Mouse (Mus musculus) kidney, embryonic 15.5 days (tissue): Measurements from ENCODE around the gene Ano1. TPM values are rescaled to one million over a fixed set of nuclear protein-coding genes. Genes with fewer than 3 reads are reported as not detected.

ENCODE experiments used
- ATAC-seq: fragments of 200-750 bp; cut with Nextera tagmentation; replicated peaks from 2 replicates; pipeline ENCODE4 v1.8.0; 2017; ENCODE audit warnings: moderate TSS enrichment; ENCODE audit not compliant: low FRiP score
- H3K27ac ChIP-seq: fragments of 300-500 bp; sonication (generic); 2 replicates; pipeline ENCODE4 v1.5.1; 2015; ENCODE audit warnings: mild to moderate bottlenecking, inconsistent platforms
- H3K27me3 ChIP-seq: fragments of 300-500 bp; sonication (generic); 2 replicates; pipeline ENCODE4 v1.6.1; 2015; ENCODE audit warnings: inconsistent platforms
- H3K36me3 ChIP-seq: fragments of 300-500 bp; sonication (generic); 2 replicates; pipeline ENCODE4 v1.6.1; 2015; ENCODE audit warnings: inconsistent platforms
- H3K4me1 ChIP-seq: fragments of 300-500 bp; sonication (generic); 2 replicates; pipeline ENCODE4 v1.6.1; 2015; ENCODE audit warnings: inconsistent platforms
- H3K4me2 ChIP-seq: fragments of 300-500 bp; sonication (generic); 2 replicates; pipeline ENCODE4 v1.6.1; 2015; ENCODE audit warnings: moderate library complexity, mild to moderate bottlenecking, inconsistent platforms
- H3K4me3 ChIP-seq: fragments of 300-500 bp; sonication (generic); replicated peaks from 2 replicates; pipeline ENCODE4 v1.5.1; 2015; ENCODE audit warnings: mild to moderate bottlenecking, inconsistent platforms
- H3K9ac ChIP-seq: fragments of 300-500 bp; sonication (generic); 2 replicates; pipeline ENCODE4 v1.6.1; 2015; ENCODE audit warnings: mild to moderate bottlenecking, inconsistent platforms
- H3K9me3 ChIP-seq: fragments of 300-500 bp; sonication (generic); replicated peaks from 2 replicates; pipeline ENCODE4 v1.6.1; 2016; ENCODE audit warnings: inconsistent platforms
- WGBS: fragments of 180-500 bp; shearing (Covaris S2); methylation state at CpG from one replicate; pipeline ENCODE4 v1.1.7; 2015; ENCODE audit warnings: mixed read lengths; 5-methylcytosine and 5-hydroxymethylcytosine counted together
- polyA plus RNA-seq: library from polyadenylated mRNA; unstranded; fragments of >200 nt; fragmentation: Nextera tagmentation; extraction: Ambion mirVana; gene quantifications from 2 replicates; pipeline ENCODE4 v1.2.1, GENCODE M21; 2015

Ano1 gene
- polyA plus RNA-seq, 1 experiment from 2014 or later = 47.8 TPM

GRCm38 (mm10) chr7:144600333-144600900 is 151.4 kb downstream of the Ano1 start:
- Histone ChIP-seq H3K36me3 (peaks cover 18% of the 10 kb centered on the region), H3K27ac (peak overlapping the region; percentile 75), H3K4me3 (no peak overlapping the region), H3K9me3 (no peaks in the 10 kb centered on the region), H3K27me3 (no peaks in the 10 kb centered on the region), H3K4me2 (no peak overlapping the region), H3K9ac (no peak overlapping the region), H3K4me1 (0 out of 2 replicates have a peak, but pooled peaks cover 12% of the 10 kb centered on the region)
- ATAC-seq = peak; percentile 59
- 46% methylated on average over 6 of the region's 6 CpGs for WGBS

- Histone ChIP-seq H3K27ac (no peak overlapping the region), H3K4me1 (no peaks in the 10 kb centered on the region), H3K4me3 (no peak overlapping the region), H3K9ac (no peak overlapping the region), H3K4me2 (no peak overlapping the region), H3K36me3 (peaks cover 39% of the 10 kb centered on the region), H3K9me3 (no peaks in the 10 kb centered on the region), H3K27me3 (0 out of 2 replicates have a peak, but pooled peaks cover 2% of the 10 kb centered on the region)
- ATAC-seq = no peak
- WGBS = 83% methylated on average over 3 of the region's 3 CpGs
These were observed 162.3 kb downstream of the Ano1 start for GRCm38 (mm10) chr7:144589508-144589907.

- Histone ChIP-seq H3K27ac (no peak overlapping the region), H3K36me3 (peaks cover 30% of the 10 kb centered on the region), H3K4me3 (no peak overlapping the region), H3K9me3 (no peaks in the 10 kb centered on the region), H3K9ac (no peak overlapping the region), H3K4me1 (peaks cover 11% of the 10 kb centered on the region), H3K4me2 (no peak overlapping the region), H3K27me3 (0 out of 2 replicates have a peak, but pooled peaks cover 4% of the 10 kb centered on the region)
- no peak for ATAC-seq
- 32% methylated on average over 2 of the region's 2 CpGs for WGBS
These were observed 164.5 kb downstream of the Ano1 start for GRCm38 (mm10) chr7:144587291-144587690.

GRCm38 (mm10) chr7:144585648-144586047 is 166.1 kb downstream of the Ano1 start:
- H3K27me3 ChIP-seq = 0 out of 2 replicates have a peak, but pooled peaks cover 4% of the 10 kb centered on the region
- H3K9me3 ChIP-seq = no peaks in the 10 kb centered on the region
- no peak overlapping the region for H3K27ac ChIP-seq
- no peak overlapping the region for H3K9ac ChIP-seq
- ATAC-seq = no peak
- peaks cover 14% of the 10 kb centered on the region; the same call in 1 of the 2 replicates for H3K36me3 ChIP-seq
- no peak overlapping the region for H3K4me2 ChIP-seq
- no peak overlapping the region for H3K4me3 ChIP-seq
- WGBS = 16% methylated on average over 6 of the region's 6 CpGs
- peaks cover 20% of the 10 kb centered on the region for H3K4me1 ChIP-seq

GRCm38 (mm10) chr7:144583619-144584018 is 168.2 kb downstream of the Ano1 start:
- peaks cover 23% of the 10 kb centered on the region for H3K36me3 ChIP-seq
- H3K9me3 ChIP-seq = no peaks in the 10 kb centered on the region
- 3% methylated on average over 4 of the region's 4 CpGs for WGBS
- H3K4me3 ChIP-seq = no peak overlapping the region
- peak overlapping the region; percentile 74; the same call in 1 of the 2 replicates for H3K4me2 ChIP-seq
- no peak for ATAC-seq
- no peak overlapping the region for H3K9ac ChIP-seq
- H3K27me3 ChIP-seq = 0 out of 2 replicates have a peak, but pooled peaks cover 4% of the 10 kb centered on the region
- peaks cover 21% of the 10 kb centered on the region for H3K4me1 ChIP-seq
- H3K27ac ChIP-seq = no peak overlapping the region

GRCm38 (mm10) chr7:144582284-144582980 is 169.3 kb downstream of the Ano1 start, which contains the start of gene Fadd:
Fadd (minus strand) TSS chr7:144582463.
- peak within 1 kb of the TSS; percentile 97 for H3K27ac ChIP-seq
- H3K36me3 ChIP-seq = peaks cover 26% of the 10 kb centered on the region
- peak within 1 kb of the TSS; percentile 63 for H3K4me3 ChIP-seq
- H3K27me3 ChIP-seq = 0 out of 2 replicates have a peak, but pooled peaks cover 4% of the 10 kb centered on the region
- ATAC-seq = peak; percentile 87
- H3K4me2 ChIP-seq = peak within 1 kb of the TSS; percentile 74
- no peaks in the 10 kb centered on the region for H3K9me3 ChIP-seq
- peak within 1 kb of the TSS; percentile 70 for H3K9ac ChIP-seq
- under 1% methylated on average over 34 of the region's 34 CpGs for WGBS
- peaks cover 21% of the 10 kb centered on the region for H3K4me1 ChIP-seq

GRCm38 (mm10) chr7:144581559-144582283 is 170.1 kb downstream of the Ano1 start:
- peak overlapping the region; percentile 70 for H3K9ac ChIP-seq
- ATAC-seq = peak; percentile 93
- peak overlapping the region; percentile 74 for H3K4me2 ChIP-seq
- peaks cover 26% of the 10 kb centered on the region for H3K36me3 ChIP-seq
- peak overlapping the region; percentile 63 for H3K4me3 ChIP-seq
- under 1% methylated on average over 43 of the region's 43 CpGs for WGBS
- H3K27ac ChIP-seq = peak overlapping the region; percentile 97
- no peaks in the 10 kb centered on the region for H3K9me3 ChIP-seq
- H3K4me1 ChIP-seq = peaks cover 21% of the 10 kb centered on the region
- H3K27me3 ChIP-seq = 0 out of 2 replicates have a peak, but pooled peaks cover 4% of the 10 kb centered on the region

- no peaks in the 10 kb centered on the region for H3K27me3 ChIP-seq
- H3K36me3 ChIP-seq = peaks cover 26% of the 10 kb centered on the region
- no peak overlapping the region for H3K4me3 ChIP-seq
- no peak overlapping the region for H3K27ac ChIP-seq
- H3K4me2 ChIP-seq = no peak overlapping the region
- no peak for ATAC-seq
- H3K4me1 ChIP-seq = peaks cover 14% of the 10 kb centered on the region
- 88% methylated on average over 5 of the region's 5 CpGs for WGBS
- no peaks in the 10 kb centered on the region for H3K9me3 ChIP-seq
- no peak overlapping the region for H3K9ac ChIP-seq
These were observed 173.9 kb downstream of the Ano1 start for GRCm38 (mm10) chr7:144577876-144578275.

GRCm38 (mm10) chr7:144572234-144572633 is 179.5 kb downstream of the Ano1 start:
- no peaks in the 10 kb centered on the region for H3K27me3 ChIP-seq
- H3K9me3 ChIP-seq = no peaks in the 10 kb centered on the region
- no peaks in the 10 kb centered on the region for H3K4me1 ChIP-seq
- no peak overlapping the region for H3K4me2 ChIP-seq
- ATAC-seq = 0 out of 2 replicates have a peak, but pooled peaks have one; percentile 67
- peak overlapping the region; percentile 54; the same call in 1 of the 2 replicates for H3K27ac ChIP-seq
- WGBS = 68% methylated on average over 5 of the region's 5 CpGs
- H3K36me3 ChIP-seq = no peaks in the 10 kb centered on the region
- no peak overlapping the region for H3K4me3 ChIP-seq
- no peak overlapping the region for H3K9ac ChIP-seq

- no peak overlapping the region for H3K4me3 ChIP-seq
- no peaks in the 10 kb centered on the region for H3K4me1 ChIP-seq
- H3K9me3 ChIP-seq = no peaks in the 10 kb centered on the region
- H3K9ac ChIP-seq = no peak overlapping the region
- H3K4me2 ChIP-seq = no peak overlapping the region
- peak; percentile 52; the same call in 1 of the 2 replicates for ATAC-seq
- H3K36me3 ChIP-seq = no peaks in the 10 kb centered on the region
- H3K27ac ChIP-seq = peak overlapping the region; percentile 54; the same call in 1 of the 2 replicates
- no peaks in the 10 kb centered on the region for H3K27me3 ChIP-seq
These were observed 180.2 kb downstream of the Ano1 start for GRCm38 (mm10) chr7:144571598-144571997.

- H3K4me2 ChIP-seq = no peak overlapping the region
- H3K27ac ChIP-seq = no peak overlapping the region
- H3K4me3 ChIP-seq = no peak overlapping the region
- no peaks in the 10 kb centered on the region for H3K36me3 ChIP-seq
- no peaks in the 10 kb centered on the region for H3K27me3 ChIP-seq
- H3K4me1 ChIP-seq = 0 out of 2 replicates have a peak, but pooled peaks cover 1% of the 10 kb centered on the region
- H3K9me3 ChIP-seq = no peaks in the 10 kb centered on the region
- ATAC-seq = no peak
- no peak overlapping the region for H3K9ac ChIP-seq
- WGBS = 66% methylated on average over 7 of the region's 7 CpGs
These were observed 182.3 kb downstream of the Ano1 start for GRCm38 (mm10) chr7:144569428-144569827.

- Histone ChIP-seq H3K9me3 (no peaks in the 10 kb centered on the region), H3K27ac (no peak overlapping the region), H3K9ac (no peak overlapping the region), H3K4me2 (no peak overlapping the region), H3K4me3 (no peak overlapping the region), H3K4me1 (peaks cover 7% of the 10 kb centered on the region; the same call in 1 of the 2 replicates), H3K27me3 (no peaks in the 10 kb centered on the region), H3K36me3 (no peaks in the 10 kb centered on the region)
- ATAC-seq = no peak
These were observed 183.7 kb downstream of the Ano1 start for GRCm38 (mm10) chr7:144568091-144568490.
